Mouse (Mus musculus) stomach, embryonic 14.5 days (tissue): ENCODE data around the gene Ldlrad3. TPM values are rescaled to one million over a fixed set of nuclear protein-coding genes. Genes with fewer than 3 reads are reported as not detected.

Source experiments
- ATAC-seq: fragments of 200-750 bp; cut with Nextera tagmentation; 2 replicates; pipeline ENCODE4 v1.8.0; 2017; ENCODE audit warnings: low read depth, moderate TSS enrichment; ENCODE audit not compliant: insufficient number of reproducible peaks, insufficient read depth, low FRiP score
- H3K27ac ChIP-seq: fragments of 300-500 bp; sonication (generic); 2 replicates; pipeline ENCODE4 v1.5.1; 2014; ENCODE audit warnings: mild to moderate bottlenecking, low read length, moderate library complexity, mixed read lengths
- H3K27me3 ChIP-seq: fragments of 300-500 bp; sonication (generic); 2 replicates; pipeline ENCODE4 v1.6.1; 2014; ENCODE audit warnings: low read length, control low read depth, mixed read lengths; ENCODE audit not compliant: control insufficient read depth, insufficient read depth
- H3K36me3 ChIP-seq: fragments of 300-500 bp; sonication (generic); 2 replicates; pipeline ENCODE4 v1.6.1; 2014; ENCODE audit warnings: mild to moderate bottlenecking, control low read depth, low read length, moderate library complexity, mixed read lengths; ENCODE audit not compliant: control insufficient read depth, insufficient read depth
- H3K4me1 ChIP-seq: fragments of 300-500 bp; sonication (generic); 2 replicates; pipeline ENCODE4 v1.6.1; 2014; ENCODE audit warnings: low read length, control low read depth, mixed read lengths; ENCODE audit not compliant: control insufficient read depth, insufficient read depth
- H3K4me2 ChIP-seq: fragments of 300-500 bp; sonication (generic); replicated peaks from 2 replicates; pipeline ENCODE4 v1.6.1; 2014; ENCODE audit warnings: low read depth, low read length, control low read depth
- H3K4me3 ChIP-seq: fragments of 300-500 bp; sonication (generic); 2 replicates; pipeline ENCODE4 v1.5.1; 2014; ENCODE audit warnings: low read depth, low read length, control low read depth
- H3K9ac ChIP-seq: fragments of 300-500 bp; sonication (generic); replicated peaks from 2 replicates; pipeline ENCODE4 v1.6.1; 2014; ENCODE audit warnings: low read depth, mild to moderate bottlenecking, control low read depth, low read length, moderate library complexity, mixed read lengths
- H3K9me3 ChIP-seq: fragments of 300-500 bp; sonication (generic); 2 replicates; pipeline ENCODE4 v1.6.1; 2016; ENCODE audit warnings: low read depth, low read length, control low read depth; ENCODE audit not compliant: control insufficient read depth
- WGBS: fragments of 180-500 bp; shearing (Covaris S2); extraction: QIAGEN DNeasy Blood & Tissue Kit; methylation state at CpG from one replicate; pipeline ENCODE4 v1.1.7; 2014; 5-methylcytosine and 5-hydroxymethylcytosine counted together
- polyA plus RNA-seq: library from polyadenylated mRNA; unstranded; fragments of >200 nt; fragmentation: Nextera tagmentation; extraction: Ambion mirVana; gene quantifications from 2 replicates; pipeline ENCODE4 v1.2.1, GENCODE M21; 2014

Ldlrad3 gene
- polyA plus RNA-seq, 1 experiment from 2014 or later: 52.3 TPM

DNA sequence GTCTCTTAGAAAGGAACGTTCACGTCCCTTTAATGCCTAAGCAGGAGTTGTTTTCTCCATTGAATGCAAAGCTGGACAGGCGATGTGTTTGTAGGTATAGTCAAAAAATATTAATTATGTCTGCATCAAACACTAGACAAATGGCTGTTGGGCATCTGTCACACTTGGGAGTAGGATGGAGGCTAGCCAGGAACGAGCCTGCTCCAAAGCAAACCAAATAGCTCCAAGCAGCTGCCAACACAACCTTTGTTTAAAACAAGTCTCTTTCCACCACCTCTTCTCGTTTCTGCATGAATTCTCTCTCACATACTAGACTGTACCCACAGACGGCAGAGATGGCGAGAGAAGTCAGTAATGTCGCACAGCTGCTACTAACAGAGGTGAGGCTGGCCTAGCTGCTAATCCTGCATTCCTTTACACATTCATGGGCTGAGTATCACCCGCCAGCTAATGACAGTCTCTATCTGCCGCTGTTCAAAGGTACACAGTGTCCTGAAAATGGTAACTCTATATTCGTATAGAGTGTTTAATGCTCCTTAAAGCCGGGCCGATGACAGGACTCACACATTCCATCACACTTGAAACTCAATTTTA, 74.2 kb downstream of the Ldlrad3 start:
- H3K27ac ChIP-seq: no peak overlapping the region
- H3K4me3 ChIP-seq: no peak overlapping the region
- 69% methylated on average over 13 of the region's 13 CpGs for WGBS
- ATAC-seq: no peak
- H3K36me3 ChIP-seq: no peaks in the 10 kb centered on the region
- H3K27me3 ChIP-seq: no peaks in the 10 kb centered on the region
- no peak overlapping the region for H3K9ac ChIP-seq
- no peak overlapping the region for H3K4me2 ChIP-seq
- H3K9me3 ChIP-seq: no peaks in the 10 kb centered on the region
- H3K4me1 ChIP-seq: peaks cover 14% of the 10 kb centered on the region

DNA sequence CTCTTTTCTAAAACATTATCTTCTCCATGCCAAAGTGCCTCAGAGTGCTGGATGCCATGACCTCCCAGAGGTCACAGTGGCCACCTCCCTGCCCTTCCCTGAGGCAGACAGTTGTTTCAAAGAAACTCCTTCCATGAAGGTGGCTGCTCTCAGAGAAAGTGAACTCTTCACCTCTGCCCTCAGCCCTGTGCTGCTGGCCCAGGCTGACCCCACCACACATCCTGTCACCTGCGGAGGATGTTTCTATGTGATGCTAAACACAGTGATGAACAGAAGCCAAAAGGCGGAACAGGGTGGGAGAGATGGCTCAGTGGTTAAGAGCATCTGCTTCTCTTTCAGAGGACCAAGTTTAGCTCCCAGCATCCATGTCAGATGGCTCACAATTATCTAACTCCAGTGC, 75.9 kb downstream of the Ldlrad3 start:
- no peaks in the 10 kb centered on the region for H3K4me1 ChIP-seq
- no peaks in the 10 kb centered on the region for H3K9me3 ChIP-seq
- H3K9ac ChIP-seq: no peak overlapping the region
- H3K27ac ChIP-seq: no peak overlapping the region
- ATAC-seq: no peak
- 90% methylated on average over 2 of the region's 2 CpGs for WGBS
- no peak overlapping the region for H3K4me3 ChIP-seq
- no peak overlapping the region for H3K4me2 ChIP-seq
- no peaks in the 10 kb centered on the region for H3K27me3 ChIP-seq
- H3K36me3 ChIP-seq: no peaks in the 10 kb centered on the region

DNA sequence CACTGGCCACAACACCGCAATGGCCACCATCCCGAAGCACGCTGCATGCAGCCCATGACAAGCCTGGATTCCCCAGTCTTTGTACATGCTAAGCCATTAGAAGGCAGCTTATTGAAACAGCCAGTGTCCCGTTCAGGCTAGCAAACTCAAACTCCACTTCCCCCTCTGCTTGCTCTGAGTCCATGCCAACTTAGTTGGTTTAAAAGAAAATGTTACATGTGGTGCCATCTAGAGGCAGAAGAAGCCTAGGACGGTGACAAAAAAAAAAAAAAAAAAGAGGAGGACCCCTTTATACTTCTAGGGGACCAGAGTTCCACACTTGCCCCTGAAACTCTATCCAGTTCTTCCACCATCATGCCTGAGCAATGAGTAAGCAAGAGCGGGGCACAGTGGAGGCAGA, 78.9 kb downstream of the Ldlrad3 start:
- Histone ChIP-seq H3K9me3 (no peaks in the 10 kb centered on the region), H3K4me1 (no peaks in the 10 kb centered on the region), H3K36me3 (no peaks in the 10 kb centered on the region), H3K27ac (no peak overlapping the region), H3K27me3 (no peaks in the 10 kb centered on the region), H3K9ac (no peak overlapping the region), H3K4me2 (no peak overlapping the region), H3K4me3 (no peak overlapping the region)
- no peak for ATAC-seq
- 68% methylated on average over 6 of the region's 6 CpGs for WGBS

DNA sequence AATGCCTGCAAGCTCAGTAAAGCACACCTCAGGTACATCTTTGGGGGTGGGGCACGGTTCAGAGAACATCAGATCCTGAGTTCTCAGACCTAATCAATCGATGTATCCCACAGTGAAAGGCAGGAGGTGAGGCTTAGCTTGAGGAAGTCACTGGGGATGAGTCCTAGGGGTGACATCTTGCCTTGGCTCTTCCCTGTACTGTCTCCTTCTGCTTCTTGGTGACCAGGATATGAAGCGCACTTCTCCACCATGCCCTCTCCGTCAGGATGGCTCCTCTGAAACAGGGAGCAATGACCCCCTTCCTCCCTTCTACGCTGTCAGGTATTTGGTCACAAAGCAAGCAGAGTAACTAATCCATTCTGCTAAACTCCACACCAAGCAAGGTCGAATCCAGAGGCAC, 79.5 kb downstream of the Ldlrad3 start:
- Histone ChIP-seq H3K4me3 (no peak overlapping the region), H3K4me2 (no peak overlapping the region), H3K36me3 (no peaks in the 10 kb centered on the region), H3K27ac (no peak overlapping the region), H3K9me3 (no peaks in the 10 kb centered on the region), H3K9ac (no peak overlapping the region), H3K27me3 (no peaks in the 10 kb centered on the region), H3K4me1 (no peaks in the 10 kb centered on the region)
- ATAC-seq: no peak
- WGBS: 90% methylated on average over 6 of the region's 6 CpGs

DNA sequence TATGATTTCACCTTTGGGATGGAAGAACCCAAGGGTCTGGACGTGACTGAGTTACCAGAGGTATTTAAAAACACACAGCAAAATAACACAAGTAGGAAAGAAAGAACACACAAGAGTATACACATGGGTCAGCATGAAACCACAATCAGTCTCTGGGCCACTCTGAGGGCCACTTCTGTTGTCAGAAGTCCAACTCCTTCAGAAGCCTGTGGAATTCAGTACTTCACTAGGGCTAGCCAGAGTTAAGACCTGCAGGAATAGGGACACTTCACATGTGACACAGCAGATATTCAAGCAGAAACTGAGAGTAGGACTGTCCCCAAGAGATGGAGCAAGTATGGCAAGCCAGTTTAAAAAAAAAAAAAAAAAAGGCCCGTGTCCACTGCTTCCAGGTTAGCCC, 80.7 kb downstream of the Ldlrad3 start:
- H3K27ac ChIP-seq: no peak overlapping the region
- no peaks in the 10 kb centered on the region for H3K9me3 ChIP-seq
- no peak overlapping the region for H3K4me2 ChIP-seq
- no peaks in the 10 kb centered on the region for H3K4me1 ChIP-seq
- H3K9ac ChIP-seq: no peak overlapping the region
- ATAC-seq: no peak
- 75% methylated on average over 2 of the region's 2 CpGs for WGBS
- no peaks in the 10 kb centered on the region for H3K27me3 ChIP-seq
- H3K36me3 ChIP-seq: no peaks in the 10 kb centered on the region
- H3K4me3 ChIP-seq: no peak overlapping the region

DNA sequence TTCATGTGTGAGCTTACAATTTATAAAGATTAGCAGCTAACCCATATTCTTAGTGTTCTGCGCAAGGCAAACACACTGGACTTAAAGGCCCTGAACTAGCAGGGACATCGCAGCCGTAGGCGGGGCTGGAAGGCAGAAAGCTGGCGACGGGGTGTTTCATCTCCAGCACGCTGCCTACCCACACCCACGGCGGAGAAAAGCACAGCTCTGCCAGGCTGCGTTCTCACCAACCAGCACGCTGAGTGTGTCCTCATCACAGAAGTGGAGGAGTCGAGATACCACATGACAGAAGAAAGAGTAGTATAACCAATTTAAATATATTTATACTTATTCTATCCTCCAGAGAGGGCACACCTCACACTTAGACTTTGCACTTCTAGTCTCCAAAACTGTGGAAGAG, 82.2 kb downstream of the Ldlrad3 start:
- ATAC-seq: no peak
- WGBS: 85% methylated on average over 12 of the region's 12 CpGs

DNA sequence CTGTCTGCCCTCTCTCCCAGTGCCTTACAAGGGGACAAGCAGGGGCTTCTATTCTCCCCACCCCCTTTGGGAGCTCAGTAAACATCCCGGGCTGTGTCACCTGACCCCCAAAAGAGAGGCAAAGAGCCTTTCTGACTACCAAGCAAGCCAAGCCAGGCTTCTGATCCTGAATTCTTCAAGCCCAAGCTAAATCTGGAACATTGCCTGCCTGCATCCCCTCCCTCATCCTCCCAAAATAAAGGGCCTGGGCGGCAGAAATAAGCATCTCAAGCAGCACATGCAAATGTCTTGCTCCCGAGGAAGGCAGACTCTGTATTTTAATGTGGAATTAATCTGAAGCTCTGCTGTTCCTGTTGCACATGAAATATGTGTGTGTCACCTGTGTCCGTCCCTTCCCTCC, 85.7 kb downstream of the Ldlrad3 start:
- ATAC-seq: no peak
- no peak overlapping the region for H3K9ac ChIP-seq
- H3K9me3 ChIP-seq: no peaks in the 10 kb centered on the region
- no peaks in the 10 kb centered on the region for H3K4me1 ChIP-seq
- H3K4me3 ChIP-seq: no peak overlapping the region
- no peak overlapping the region for H3K4me2 ChIP-seq
- no peaks in the 10 kb centered on the region for H3K27me3 ChIP-seq
- 55% methylated on average over 4 of the region's 4 CpGs for WGBS
- H3K36me3 ChIP-seq: no peaks in the 10 kb centered on the region
- no peak overlapping the region; the same call in 1 of the 2 replicates for H3K27ac ChIP-seq

More for the DNA sequence above, 82.2 kb downstream of the Ldlrad3 start:
- Histone ChIP-seq H3K9ac (no peak overlapping the region), H3K4me3 (no peak overlapping the region), H3K27me3 (no peaks in the 10 kb centered on the region), H3K4me2 (no peak overlapping the region), H3K4me1 (no peaks in the 10 kb centered on the region), H3K36me3 (no peaks in the 10 kb centered on the region), H3K27ac (no peak overlapping the region), H3K9me3 (no peaks in the 10 kb centered on the region)

DNA sequence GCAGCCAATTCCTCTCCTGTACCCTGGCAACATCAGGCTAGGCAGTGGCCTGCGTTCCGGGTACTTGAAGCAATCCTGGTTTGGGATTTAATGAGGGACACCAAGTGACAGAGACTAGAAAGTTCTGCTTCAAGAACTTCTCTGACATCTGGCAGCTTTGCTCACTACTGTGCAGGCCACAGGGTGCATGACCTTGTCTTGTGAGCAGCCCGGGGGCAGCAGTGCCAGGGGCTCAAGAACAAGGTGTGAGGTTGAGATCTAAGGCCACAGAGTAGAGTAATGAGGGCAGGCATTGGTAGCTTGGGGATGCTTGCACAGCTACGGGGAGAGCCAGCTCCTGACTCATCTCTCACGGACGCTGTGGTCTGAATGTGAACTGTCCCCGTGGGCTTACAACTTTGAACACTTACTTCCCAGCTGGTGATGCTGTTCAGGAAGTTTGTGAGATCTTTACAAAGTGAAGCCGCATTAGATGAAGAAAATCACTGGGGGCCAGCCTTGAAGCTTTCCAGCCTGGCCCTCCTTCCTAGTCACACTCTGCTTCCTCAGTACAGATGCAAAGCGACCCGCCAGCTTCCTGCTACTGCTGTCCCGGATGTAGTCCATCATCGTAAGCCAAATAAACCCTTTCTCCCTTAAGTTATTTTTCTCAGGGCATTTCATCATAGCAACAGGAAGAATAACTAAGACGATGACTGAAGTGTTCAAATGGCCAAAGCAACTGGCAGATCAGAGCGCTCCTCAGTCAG, 86.3 kb downstream of the Ldlrad3 start:
- Histone ChIP-seq H3K4me2 (no peak overlapping the region), H3K4me3 (no peak overlapping the region), H3K27ac (no peak overlapping the region; the same call in 1 of the 2 replicates), H3K27me3 (no peaks in the 10 kb centered on the region), H3K36me3 (no peaks in the 10 kb centered on the region), H3K9me3 (no peaks in the 10 kb centered on the region), H3K9ac (no peak overlapping the region), H3K4me1 (no peaks in the 10 kb centered on the region)
- ATAC-seq: no peak; the same call in 1 of the 2 replicates
- WGBS: 56% methylated on average over 14 of the region's 14 CpGs
